Mouse (Mus musculus): ENCODE measurements around the gene Npff.

GRCm38 (mm10) chr15:102567849-102568248 lies 43.1 kb upstream of the Npff start:
- no peak for TF ChIP-seq ELF1 (IDR thresholded peaks at IDR 0.05; ENCODE audit: low read depth, low read length)
- TF ChIP-seq CTCF (IDR thresholded peaks at IDR 0.05 in 2 of 3, conservative IDR thresholded peaks at IDR 0.05 in 1 of 3; ENCODE audit: control insufficient read depth in 1 of 3, insufficient read depth in 1 of 3, low read depth in 2 of 3, low read length in 3 of 3, poor library complexity in 1 of 3, severe bottlenecking in 1 of 3): no peak
- no peak for TF ChIP-seq MXI1 (IDR thresholded peaks at IDR 0.05; ENCODE audit: low read depth, low read length)
- TF ChIP-seq MAX (IDR thresholded peaks at IDR 0.05; ENCODE audit: low read length): no peak
- TF ChIP-seq POLR2A (IDR thresholded peaks at IDR 0.05; ENCODE audit: control insufficient read depth in 1 of 2, insufficient read depth in 1 of 2, low read depth in 1 of 2, low read length in 2 of 2, poor library complexity in 1 of 2): no peak
- no peak for TF ChIP-seq E2F4 (IDR thresholded peaks at IDR 0.05; ENCODE audit: borderline replicate concordance, low read depth, low read length)
- TF ChIP-seq MEF2A (IDR thresholded peaks at IDR 0.05; ENCODE audit: extremely low read depth, insufficient replicate concordance, low read depth, low read length, poor library complexity, severe bottlenecking): no peak
- TF ChIP-seq ETS1 (IDR thresholded peaks at IDR 0.05; ENCODE audit: low read depth, low read length): no peak; the same call in 1 of the 2 replicates
- no peak for TF ChIP-seq CHD1 (IDR thresholded peaks at IDR 0.05; ENCODE audit: low read depth, low read length)
- no peak for TF ChIP-seq MAFK (IDR thresholded peaks at IDR 0.05; ENCODE audit: borderline replicate concordance, low read depth, low read length)
- peak; percentile 55 to 61 for TF ChIP-seq EP300 (IDR thresholded peaks at IDR 0.05; ENCODE audit: low read depth in 1 of 2, low read length in 2 of 2)
- TF ChIP-seq BHLHE40 (IDR thresholded peaks at IDR 0.05; ENCODE audit: borderline replicate concordance, low read depth, low read length): peak; percentile 24; the same call in 1 of the 2 replicates

All from MEL (cell line).